Mouse (Mus musculus) urinary bladder, postnatal 10 days (tissue): ENCODE measurements around the gene Map4k5.

Experiments used
- DNase-seq: peaks from one replicate; pipeline ENCODE4 v3.0.0; 2022; ENCODE audit warnings: low spot score

Map4k5 gene

DNA sequence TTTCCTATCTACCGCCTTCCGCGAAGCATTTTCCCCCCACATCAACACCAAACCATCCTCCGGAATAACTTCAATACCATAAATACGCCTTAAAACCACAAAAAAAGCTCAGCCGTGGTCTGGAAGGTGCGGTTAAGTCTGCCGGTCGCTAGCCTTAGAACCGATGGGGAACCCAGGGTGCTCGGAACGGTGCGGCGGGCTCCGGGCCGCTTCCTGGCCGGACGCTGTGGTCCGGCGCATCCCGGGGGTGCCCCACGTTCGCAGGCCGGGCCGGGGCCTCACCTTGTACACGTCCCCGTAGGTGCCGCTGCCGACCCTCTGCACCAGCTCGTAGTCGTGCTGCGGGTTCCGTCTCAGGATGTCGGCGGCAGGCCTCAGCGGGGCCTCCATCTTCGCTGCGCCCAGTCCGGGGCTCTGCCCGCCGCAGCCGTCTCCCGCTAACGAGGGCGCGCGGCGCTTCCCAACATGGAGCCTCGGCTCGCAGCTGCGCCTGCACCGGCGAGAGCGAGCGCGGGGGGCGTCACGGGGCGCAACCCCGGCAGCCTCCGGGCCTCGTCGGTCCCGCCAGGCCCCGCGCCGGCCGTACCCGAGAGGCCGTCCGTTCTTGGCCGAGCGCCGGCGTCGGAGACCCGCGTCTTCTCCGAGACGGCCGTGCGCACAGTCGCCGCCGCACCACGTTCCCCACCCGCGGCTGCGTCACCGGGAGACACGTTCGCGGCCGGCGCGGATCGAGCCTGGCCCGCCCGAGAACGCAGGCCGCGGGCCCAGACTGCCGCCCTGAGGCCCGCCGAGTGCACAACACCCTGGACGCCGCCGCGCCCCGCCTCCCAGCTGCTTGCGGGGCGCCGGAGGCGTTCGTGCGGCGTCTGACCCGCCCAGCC lies at the start of gene Map4k5, which contains the start of gene Atl1:
Gene Map4k5 (minus strand): TSS at position 830 of the 881 bp plus-strand sequence.
Gene Atl1 (plus strand): TSS at position 244 of the 881 bp plus-strand sequence.
- DNase-seq: peak; percentile 53

- DNase-seq: no peak
Measured at GRCm38 (mm10) chr12:69941655-69942329, 48.8 kb upstream of the Map4k5 start.

- DNase-seq: no peak
Measured at GRCm38 (mm10) chr12:69939291-69939690, 46.3 kb upstream of the Map4k5 start.

- no peak for DNase-seq
Measured at GRCm38 (mm10) chr12:69937731-69938130, 44.7 kb upstream of the Map4k5 start.

DNA sequence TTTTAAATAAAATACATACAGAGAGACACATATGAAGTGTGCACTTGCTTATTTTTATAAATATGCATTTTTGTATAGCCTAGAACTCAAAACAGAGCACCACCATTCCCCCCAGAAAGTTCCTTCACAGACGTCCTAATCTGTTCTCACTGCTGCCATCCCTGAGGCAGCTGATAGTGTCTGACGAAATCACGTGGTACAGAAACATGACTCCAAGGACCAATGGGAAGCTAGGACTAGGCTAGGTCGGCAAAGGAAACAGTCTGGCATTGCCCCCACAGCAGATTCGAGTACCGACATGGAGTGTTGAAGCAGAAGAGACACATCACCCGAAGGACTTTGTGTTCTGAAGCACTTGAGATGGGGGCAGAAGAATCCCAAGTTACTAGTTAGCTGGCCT lies 33.7 kb upstream of the Map4k5 start:
- DNase-seq: no peak

DNA sequence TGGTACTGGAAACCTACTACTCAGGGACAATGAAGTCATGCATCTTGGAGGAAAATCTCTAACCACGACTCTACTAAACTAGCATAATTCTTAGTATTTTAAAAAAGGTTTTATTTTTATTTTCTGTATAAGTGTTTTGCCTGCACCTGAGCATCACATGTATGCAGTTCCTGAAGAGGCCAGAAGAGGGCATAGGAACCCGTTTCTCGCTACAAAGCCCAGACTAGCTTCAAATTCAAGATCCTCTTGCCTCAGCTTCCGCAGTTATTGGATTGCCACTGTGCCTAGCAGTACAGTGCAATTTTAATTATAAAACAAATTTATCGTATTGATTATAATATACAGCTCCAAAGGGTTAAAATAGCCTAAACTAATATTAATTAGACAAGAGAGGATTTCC lies 31.0 kb upstream of the Map4k5 start:
- DNase-seq: no peak

GRCm38 (mm10) chr12:69923603-69924002 lies 30.6 kb upstream of the Map4k5 start:
- no peak for DNase-seq

DNA sequence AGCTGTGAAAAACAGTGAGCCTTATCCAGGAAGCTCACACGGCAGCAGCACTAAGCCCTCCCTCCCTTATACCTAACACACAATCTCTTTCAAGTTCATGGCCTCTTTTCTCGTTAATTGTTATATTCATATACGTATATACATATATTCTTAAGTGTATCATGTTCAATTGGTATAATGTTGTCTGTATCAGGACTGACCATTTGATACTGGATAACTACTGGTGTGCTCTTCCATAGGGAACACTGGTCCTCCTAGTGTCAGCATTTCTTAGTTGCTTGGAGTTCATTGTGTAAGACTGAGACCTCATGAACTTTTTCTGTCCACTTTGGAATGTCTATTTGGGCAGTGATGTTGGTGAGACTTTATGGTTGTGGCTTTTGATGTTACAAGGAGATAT lies 30.1 kb upstream of the Map4k5 start:
- no peak for DNase-seq

GRCm38 (mm10) chr12:69922099-69922498 lies 29.1 kb upstream of the Map4k5 start:
- no peak for DNase-seq

- DNase-seq: no peak
Measured at GRCm38 (mm10) chr12:69917870-69918269, 24.9 kb upstream of the Map4k5 start.

GRCm38 (mm10) chr12:69912737-69913136 lies 19.7 kb upstream of the Map4k5 start:
- no peak for DNase-seq

DNA sequence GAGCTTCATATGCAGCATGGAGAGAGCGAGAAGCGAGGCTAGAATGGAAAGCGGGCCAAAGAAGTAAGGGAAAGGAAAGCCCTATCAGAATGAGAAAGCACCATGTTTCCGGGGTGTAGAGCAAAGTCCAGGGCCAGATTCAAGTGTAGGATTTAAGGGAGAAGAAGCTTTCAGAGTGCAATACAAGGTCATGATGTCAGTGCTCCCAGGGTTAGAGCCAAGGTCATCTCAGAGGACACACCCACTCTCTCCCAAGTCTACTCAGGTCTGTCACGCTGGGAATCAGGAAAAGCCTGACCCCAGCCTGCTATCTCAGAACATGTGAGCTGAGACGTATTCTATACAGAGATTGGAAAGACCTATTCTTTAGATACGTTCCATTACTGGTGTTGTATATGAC lies 18.9 kb upstream of the Map4k5 start:
- no peak for DNase-seq

DNA sequence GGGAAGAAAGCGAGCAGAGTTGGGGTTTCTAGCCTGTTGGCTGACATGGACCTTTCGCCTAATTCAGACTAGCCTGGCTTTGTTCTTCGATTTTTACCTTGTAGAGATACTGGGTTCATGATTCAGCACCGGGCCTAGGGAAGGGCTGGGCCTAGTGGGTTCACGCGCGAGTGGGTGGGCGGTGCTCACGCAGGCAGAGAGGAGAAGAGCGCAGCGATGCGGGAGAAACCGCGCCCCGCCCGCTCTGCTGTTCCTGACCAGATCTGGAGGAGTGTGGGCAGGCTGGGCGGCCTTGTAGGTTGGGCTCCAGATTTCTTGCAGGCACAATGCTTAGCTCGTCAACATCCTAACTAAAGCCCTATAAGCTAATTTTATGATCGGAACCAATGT lies 15.5 kb upstream of the Map4k5 start:
- DNase-seq: no peak

DNA sequence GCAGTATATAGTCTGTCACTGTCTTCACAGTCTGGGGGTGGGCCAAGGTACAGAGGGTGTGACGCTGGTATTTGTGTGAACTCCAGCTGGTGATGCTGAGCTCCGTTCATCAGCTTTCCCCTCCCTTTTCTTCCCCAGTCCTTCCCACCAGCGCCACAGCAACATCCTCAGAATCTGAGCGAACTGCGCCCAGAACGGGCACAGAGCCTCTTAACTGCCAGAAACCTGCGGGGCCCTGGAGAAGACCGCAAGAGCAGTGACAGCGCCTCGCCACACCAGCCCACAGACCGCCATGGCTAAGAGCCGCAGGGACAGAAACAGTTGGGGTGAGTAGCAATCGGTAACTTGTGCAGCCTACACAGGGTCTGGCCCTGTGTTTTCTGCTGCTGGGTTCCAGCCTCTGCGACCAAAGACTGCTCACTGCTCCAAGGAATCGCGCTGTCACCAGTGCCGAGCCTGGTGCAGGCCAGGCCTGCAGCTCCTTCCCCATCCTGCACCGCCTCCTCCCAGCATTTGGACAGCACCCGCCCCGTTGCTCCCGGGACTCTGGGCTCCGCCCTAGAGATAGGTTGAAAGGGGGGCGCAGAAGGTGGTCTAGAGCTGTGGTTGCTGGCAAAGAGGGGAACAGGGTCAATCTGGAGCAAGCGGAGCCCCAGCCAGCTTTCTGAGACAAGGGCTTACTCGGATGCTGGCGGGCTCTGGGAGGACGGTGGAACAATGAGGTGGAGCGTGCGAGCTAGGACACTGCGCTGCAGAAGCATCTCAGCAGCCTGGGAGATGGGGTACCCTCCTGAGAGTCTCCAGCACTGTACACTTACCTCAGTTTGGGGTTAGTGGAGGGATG lies 14.9 kb upstream of the Map4k5 start:
- DNase-seq: no peak

DNA sequence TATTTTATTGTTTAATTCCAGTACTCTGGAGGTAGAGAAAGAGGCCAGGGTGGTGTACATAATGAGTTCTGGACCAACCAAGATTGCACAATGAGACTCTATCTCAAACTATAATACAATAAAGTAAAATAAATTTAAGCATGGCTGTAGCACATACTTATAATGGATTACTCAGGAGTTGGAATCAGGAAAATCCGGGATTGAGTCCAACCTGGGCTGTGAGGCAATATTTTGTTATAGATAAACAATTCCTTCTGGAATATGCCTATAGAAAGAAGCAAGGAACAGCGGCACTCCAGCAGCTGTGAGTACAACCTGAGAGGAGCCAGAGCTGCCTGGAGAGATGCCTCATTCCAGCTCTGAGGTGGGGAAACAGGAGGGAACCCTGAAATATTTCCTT lies 12.0 kb upstream of the Map4k5 start:
- DNase-seq: no peak

DNA sequence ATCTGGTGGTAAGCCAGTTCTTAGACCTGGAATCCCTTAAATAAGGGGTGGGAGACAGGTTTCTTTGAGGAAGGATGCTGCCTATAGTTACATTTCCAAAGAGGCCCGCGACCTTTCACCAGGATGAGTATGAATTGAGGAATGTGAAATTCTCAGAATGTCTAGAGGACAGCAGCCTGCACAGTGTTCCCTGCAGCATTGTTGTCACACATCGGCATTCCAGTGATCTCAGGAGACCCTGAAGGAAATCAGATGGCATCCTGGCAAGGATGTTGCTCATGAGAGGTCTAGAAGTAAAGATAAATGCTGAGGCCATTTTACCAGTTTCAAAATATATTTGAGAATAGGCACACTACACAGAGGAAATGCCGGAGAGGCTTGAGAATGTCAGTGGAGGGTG lies 5.1 kb upstream of the Map4k5 start:
- no peak for DNase-seq

DNA sequence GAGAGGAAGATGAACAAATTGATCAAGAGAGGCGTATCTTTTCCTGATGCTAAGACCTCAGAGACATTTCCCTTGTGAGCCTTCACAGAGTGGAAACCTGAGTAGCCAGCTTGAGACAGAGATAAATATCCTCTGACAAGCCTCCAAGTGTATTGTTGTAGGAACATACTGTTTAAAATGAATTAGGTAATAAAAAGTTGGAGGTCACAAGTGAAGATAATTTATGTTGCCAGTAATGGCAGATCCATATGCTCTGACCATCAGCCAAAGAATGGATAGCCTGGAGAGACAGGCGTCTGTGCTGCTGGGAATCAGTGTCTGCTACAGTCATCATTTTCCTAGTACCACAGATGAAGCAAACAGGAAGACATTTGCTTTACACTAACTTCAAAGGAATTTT lies 2.0 kb upstream of the Map4k5 start:
- DNase-seq: no peak

DNA sequence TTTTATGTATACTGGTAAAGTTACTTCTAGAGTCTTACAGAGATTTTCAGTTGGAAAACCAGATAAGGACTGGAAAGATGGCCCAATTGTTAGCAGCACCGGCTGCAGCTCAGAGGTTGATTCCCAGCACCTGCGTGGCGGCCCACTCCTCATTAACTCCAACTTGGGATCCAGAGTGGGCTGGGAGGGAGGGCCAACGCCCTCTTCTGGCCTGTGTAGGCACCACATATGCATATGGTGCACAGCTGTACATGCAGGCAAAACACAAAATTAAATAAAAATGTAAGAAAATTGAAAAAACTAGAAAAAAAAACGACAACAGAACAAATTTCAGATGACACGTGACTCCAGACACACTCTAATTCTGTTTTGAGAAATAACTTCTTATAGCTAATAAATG lies 927 bp upstream of the Map4k5 start:
- no peak for DNase-seq

- no peak for DNase-seq
Measured at GRCm38 (mm10) chr12:69891721-69892120, 1.3 kb downstream of the Map4k5 start.

DNA sequence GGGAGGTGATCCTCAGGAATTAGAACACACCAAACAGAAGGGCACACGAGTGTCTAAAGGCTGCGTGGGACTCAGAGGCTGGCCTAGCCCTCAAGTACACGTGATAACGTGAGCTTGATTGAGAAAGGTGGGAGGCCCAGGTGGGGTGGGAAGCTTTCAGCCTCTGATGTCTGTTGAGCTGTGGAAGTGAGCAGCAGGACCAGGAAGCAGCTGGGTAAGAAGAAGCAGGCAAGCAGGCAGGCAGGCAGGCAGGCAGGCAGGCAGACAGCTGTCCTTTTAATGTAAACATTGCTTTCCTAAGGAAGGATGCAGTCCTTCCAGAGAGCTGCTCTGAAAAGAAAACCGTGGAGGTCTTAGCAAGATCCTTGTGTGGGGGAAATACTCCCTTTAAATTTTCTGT lies 2.5 kb downstream of the Map4k5 start:
- DNase-seq: no peak

GRCm38 (mm10) chr12:69890051-69890450 lies 2.9 kb downstream of the Map4k5 start:
- DNase-seq: no peak

DNA sequence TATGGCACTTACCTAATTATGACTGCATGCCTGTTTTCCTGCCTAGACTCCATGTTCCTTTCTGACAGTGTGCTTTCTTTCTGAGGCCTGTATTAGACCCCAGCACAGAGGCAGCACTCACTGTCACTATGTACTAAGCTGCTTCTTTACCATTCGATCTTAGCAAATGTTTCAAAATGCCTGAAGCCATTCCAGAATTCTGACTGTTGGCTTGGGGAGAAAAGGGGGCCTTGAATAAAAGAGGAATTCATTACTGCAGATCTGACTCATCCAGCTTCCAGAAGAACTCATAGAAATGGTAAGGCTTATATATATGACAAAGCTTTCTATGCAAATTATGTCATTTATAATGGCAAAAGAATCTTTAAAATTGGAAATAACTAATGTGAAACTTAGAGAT lies 4.7 kb downstream of the Map4k5 start:
- DNase-seq: no peak

DNA sequence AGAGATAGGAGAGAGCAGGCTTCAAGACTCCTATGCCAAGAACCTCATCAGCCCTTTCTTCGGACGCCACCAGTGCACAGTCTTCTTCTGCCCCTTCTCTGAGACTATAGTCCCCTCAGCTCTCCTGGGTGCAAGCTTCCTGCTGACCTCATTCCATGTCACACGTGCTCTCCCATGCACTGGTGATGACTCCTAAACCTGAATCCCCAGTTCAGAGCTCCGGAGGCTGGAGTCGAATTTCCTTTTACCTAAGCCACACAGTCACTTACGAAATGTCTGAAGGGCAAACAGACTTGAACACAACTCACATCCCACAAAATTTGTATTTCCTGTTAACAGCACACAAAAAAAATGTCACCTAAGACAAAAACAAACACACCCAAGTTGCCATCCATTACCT lies 5.2 kb downstream of the Map4k5 start:
- no peak for DNase-seq
